Mouse (Mus musculus) testis, adult 2 months (tissue): ENCODE measurements around the gene Shld2. TPM values are rescaled to one million over a fixed set of nuclear protein-coding genes. Genes with fewer than 3 reads are reported as not detected.

Source experiments
- H3K27ac ChIP-seq: fragments of 200-500 bp; 2 replicates; pipeline ENCODE4 v1.5.1; 2012; ENCODE audit warnings: low read depth, low read length; ENCODE audit not compliant: control insufficient read depth, insufficient read depth
- H3K27me3 ChIP-seq: fragments of 200-500 bp; 2 replicates; pipeline ENCODE4 v1.6.1; 2012; ENCODE audit warnings: mild to moderate bottlenecking, low read length, moderate library complexity; ENCODE audit not compliant: control insufficient read depth, insufficient read depth
- H3K36me3 ChIP-seq: fragments of 200-500 bp; 2 replicates; pipeline ENCODE4 v1.6.1; 2012; ENCODE audit warnings: mild to moderate bottlenecking, low read length; ENCODE audit not compliant: control insufficient read depth, insufficient read depth
- H3K4me1 ChIP-seq: fragments of 200-500 bp; 2 replicates; pipeline ENCODE4 v1.6.1; 2012; ENCODE audit warnings: low read length; ENCODE audit not compliant: control insufficient read depth, insufficient read depth
- H3K4me3 ChIP-seq: fragments of 200-500 bp; 2 replicates; pipeline ENCODE4 v1.5.1; 2012; ENCODE audit warnings: low read depth, mild to moderate bottlenecking, low read length, moderate library complexity, mixed read lengths; ENCODE audit not compliant: control insufficient read depth
- CTCF ChIP-seq: fragments of 200-500 bp; IDR thresholded peaks from 2 replicates; pipeline ENCODE4 v1.5.1; 2012; ENCODE audit warnings: low read depth, mild to moderate bottlenecking, inconsistent platforms, low read length, moderate library complexity; ENCODE audit not compliant: control insufficient read depth, insufficient read depth, insufficient replicate concordance
- POLR2A ChIP-seq: fragments of 200-500 bp; IDR thresholded peaks from 2 replicates; pipeline ENCODE4 v1.6.1; 2012; ENCODE audit warnings: low read depth, mild to moderate bottlenecking, inconsistent platforms, low read length, moderate library complexity; ENCODE audit not compliant: control insufficient read depth
- polyA plus RNA-seq: library from polyadenylated mRNA; depleted of rRNA; stranded (reverse); fragments of >200 nt; gene quantifications from 2 replicates; pipeline ENCODE4 v1.2.3, GENCODE M21; 2012

The Shld2 gene
- polyA plus RNA-seq, 1 experiment, result 1.5 TPM

DNA sequence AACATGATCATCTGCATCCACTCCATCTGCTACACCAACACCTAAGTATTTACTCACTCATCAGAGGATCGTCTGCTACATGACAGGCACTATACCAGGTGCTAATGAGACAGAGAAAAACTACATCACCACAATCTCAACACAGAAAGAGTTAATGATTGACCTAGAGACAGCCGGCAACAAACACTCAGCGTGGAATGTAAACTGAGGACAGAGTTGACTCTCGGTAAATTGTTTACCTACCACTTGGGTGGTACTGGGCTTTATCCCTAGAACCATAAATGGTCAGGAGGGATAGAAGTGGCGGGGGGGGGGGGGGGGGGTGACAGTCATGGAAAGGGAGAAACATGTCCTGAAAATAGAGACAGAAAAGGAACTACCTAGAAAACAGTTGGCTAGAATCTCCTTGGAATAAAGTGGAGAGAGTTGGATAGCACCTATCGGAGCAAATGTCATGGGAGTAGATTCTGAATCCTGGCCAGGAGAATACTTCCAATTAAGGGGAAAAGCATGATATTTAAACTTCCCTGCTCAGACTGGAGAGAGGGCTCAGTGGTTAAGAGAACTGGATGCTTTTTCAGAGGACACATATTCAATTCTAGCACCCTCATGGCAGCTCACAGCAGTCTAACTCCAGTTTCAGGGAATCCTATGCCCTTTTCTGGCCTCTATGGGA, 57.7 kb downstream of the Shld2 start:
- H3K27me3 ChIP-seq, result no peaks in the 10 kb centered on the region
- TF ChIP-seq CTCF (no peak), POLR2A (no peak)
- no peak overlapping the region for H3K4me3 ChIP-seq
- H3K4me1 ChIP-seq, result no peaks in the 10 kb centered on the region
- H3K27ac ChIP-seq, result no peak overlapping the region
- no peaks in the 10 kb centered on the region for H3K36me3 ChIP-seq

DNA sequence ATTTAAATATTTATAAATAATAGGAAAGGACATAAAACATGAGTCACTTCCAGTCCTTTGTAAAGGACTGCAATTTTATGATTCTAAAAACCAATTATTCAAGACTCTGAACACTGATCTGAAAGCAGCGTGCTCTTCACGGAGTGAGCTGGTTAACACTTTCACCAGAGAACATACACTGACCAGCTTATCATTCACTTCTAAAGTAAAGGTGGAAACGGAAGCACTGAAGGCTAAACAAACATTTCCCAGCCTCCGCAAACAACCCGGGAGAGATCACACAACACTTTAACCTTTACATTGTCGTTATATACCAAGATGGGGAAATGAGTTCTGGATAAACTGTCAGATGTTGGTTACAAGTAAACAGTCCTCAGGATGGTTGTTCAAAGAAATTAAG, 69.6 kb downstream of the Shld2 start:
- H3K27me3 ChIP-seq, result no peaks in the 10 kb centered on the region
- H3K4me1 ChIP-seq, result no peaks in the 10 kb centered on the region
- H3K36me3 ChIP-seq, result no peaks in the 10 kb centered on the region
- H3K27ac ChIP-seq, result no peak overlapping the region
- no peak for TF ChIP-seq CTCF
- TF ChIP-seq POLR2A, result no peak
- H3K4me3 ChIP-seq, result no peak overlapping the region

DNA sequence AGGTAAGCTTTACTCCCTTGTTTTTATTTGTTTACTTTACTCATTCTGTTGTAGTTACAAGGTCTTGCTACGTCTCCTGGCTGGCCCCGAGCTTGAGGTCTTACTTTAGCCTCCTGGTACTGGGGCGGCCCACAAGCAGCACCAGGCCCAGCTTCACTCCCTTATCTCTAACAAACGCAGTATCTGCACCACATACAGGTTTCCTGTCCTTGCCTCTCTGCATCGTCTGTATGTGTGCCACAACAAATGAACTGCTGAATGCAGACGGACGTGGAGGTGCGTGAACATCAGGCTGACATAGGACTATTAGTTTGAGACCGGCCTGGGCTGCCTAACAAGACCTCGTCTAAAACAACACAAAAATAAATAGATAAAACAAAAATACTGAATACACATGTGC, 70.0 kb downstream of the Shld2 start:
- no peaks in the 10 kb centered on the region for H3K36me3 ChIP-seq
- no peaks in the 10 kb centered on the region for H3K27me3 ChIP-seq
- H3K4me1 ChIP-seq, result no peaks in the 10 kb centered on the region
- H3K27ac ChIP-seq, result no peak overlapping the region
- H3K4me3 ChIP-seq, result no peak overlapping the region
- TF ChIP-seq POLR2A, result no peak
- TF ChIP-seq CTCF, result no peak

DNA sequence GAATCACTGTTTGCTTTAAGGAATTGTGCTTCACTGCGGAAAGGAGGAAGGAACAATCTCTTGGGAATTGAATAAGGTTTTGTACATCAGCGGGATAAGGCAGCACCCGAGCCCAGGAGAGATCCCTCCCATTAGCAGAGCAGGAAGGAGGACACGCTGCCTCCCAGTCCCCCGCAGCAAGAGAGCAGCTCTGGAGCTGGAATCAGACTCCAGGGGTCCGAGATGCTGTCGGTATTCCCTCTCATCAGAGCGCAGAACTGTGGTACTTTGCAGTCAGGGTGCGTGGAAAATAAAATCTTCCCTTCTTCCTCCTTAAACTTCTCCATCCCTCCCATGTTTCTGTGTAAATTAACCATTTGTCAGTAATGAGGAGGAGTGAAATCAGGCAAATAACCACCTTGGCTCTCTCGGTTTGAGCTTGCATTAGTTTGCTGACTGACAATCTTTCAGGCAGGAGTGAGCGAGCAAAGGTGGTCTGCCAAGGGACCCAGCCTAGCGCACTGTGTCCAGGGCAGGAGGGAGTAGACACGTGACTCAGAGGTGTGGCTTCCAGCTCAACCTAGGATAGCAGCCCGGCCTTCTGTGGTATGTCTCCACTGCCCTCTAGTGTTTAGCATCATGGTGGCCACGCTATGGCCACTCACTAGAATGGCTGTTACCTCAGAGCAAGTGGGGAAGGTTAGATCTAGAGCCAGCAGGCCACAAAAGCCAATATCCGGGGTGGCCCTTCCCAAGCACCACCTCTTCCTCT, 75.5 kb downstream of the Shld2 start:
- Histone ChIP-seq H3K27me3 (no peaks in the 10 kb centered on the region), H3K4me1 (no peaks in the 10 kb centered on the region), H3K4me3 (no peak overlapping the region), H3K36me3 (no peaks in the 10 kb centered on the region), H3K27ac (no peak overlapping the region)
- TF ChIP-seq CTCF (peak; percentile 65; the same call in 1 of the 2 replicates), POLR2A (no peak)

DNA sequence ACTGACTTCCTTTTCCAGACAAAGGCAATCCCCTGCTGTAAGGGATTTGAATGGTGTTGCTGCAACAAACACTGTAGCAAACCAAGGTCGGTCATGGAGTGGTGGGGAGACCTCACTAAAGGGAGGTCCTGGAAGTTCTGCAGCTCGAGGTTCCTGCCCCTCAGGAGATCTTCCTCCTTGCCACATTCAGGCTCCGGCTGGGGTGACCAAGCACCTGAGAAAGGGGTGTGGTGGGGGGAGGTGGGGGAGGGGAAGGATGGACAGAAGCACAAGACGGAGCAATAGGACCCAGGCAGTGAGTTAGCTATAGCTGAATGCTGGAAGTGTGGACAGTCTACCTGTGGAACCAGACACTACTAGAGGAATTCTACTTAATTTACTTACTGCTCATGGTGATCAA, 76.4 kb downstream of the Shld2 start:
- Histone ChIP-seq H3K4me3 (no peak overlapping the region), H3K27ac (no peak overlapping the region), H3K27me3 (no peaks in the 10 kb centered on the region), H3K36me3 (no peaks in the 10 kb centered on the region), H3K4me1 (no peaks in the 10 kb centered on the region)
- TF ChIP-seq CTCF (no peak), POLR2A (no peak)

DNA sequence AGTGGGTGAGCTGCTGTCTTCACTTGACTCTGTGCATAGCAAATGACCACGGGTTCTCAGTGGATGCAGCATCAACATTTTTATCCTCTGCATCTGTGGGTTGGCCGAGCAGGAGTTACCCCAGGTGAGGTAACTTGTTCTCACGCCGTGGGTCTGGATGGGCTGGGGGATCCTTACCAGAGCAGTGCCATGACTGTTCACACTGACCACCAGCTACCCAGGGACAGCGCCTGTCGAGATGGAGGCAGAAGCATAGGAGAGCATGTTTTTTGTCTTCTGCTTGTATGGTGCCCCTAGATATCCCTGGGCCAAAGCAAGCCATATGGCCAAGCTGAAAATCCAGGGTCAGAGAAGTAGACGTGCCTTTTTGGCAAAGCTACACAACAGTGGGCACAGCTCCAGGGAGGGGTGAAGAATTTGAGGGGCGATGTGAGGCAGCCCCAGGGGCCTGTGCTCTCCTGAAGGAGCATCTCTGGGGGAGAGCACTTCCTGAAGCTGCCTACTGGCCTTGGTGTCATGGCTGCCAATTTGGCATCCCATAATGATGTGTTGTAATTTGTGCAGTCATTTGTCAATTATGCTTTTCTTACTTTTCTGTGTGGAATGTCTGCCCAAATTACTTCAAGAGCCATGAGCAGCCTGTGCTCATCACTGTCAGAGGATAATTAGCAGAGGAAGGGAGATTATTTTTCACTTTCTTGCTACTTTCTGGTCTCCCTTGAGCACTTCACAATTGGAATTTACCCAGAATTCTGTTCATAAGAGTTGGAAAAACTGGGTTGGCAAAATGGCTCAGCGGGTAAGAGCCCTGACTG, 77.2 kb downstream of the Shld2 start:
- no peak overlapping the region for H3K4me3 ChIP-seq
- no peak for TF ChIP-seq CTCF
- no peak for TF ChIP-seq POLR2A

DNA sequence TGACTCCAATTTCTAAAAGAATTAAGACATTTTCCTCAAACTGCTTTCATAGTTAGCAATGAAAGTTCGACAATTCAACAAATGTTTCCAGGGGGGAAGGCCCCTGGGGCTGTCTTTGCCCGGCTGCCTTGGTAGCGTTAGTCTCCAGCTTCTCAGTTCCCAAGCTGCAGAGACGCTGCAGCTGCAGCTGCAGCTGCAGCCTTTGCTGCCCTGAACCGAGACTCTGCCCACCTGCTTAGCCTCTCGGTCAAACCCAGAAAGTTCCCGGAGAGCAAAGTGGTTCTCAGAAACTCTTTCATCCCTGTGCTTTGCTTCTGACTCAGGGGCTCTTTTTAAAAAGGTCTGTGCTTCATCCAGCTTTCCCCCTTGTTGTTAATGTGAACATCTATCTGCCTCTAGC, 78.0 kb downstream of the Shld2 start:
- H3K4me1 ChIP-seq, result no peaks in the 10 kb centered on the region
- TF ChIP-seq CTCF (no peak), POLR2A (no peak)
- H3K4me3 ChIP-seq, result no peak overlapping the region
- H3K27me3 ChIP-seq, result no peaks in the 10 kb centered on the region
- no peaks in the 10 kb centered on the region for H3K36me3 ChIP-seq
- H3K27ac ChIP-seq, result no peak overlapping the region

More for the DNA sequence above, 77.2 kb downstream of the Shld2 start:
- no peak overlapping the region for H3K27ac ChIP-seq
- no peaks in the 10 kb centered on the region for H3K4me1 ChIP-seq
- no peaks in the 10 kb centered on the region for H3K36me3 ChIP-seq
- no peaks in the 10 kb centered on the region for H3K27me3 ChIP-seq
